Mouse (Mus musculus) intestine, embryonic 14.5 days (tissue): Measurements from ENCODE around the gene Map3k14. TPM values are rescaled to one million over a fixed set of nuclear protein-coding genes. Genes with fewer than 3 reads are reported as not detected.

Experiments
- ATAC-seq: fragments of 200-750 bp; cut with Nextera tagmentation; replicated peaks from 2 replicates; pipeline ENCODE4 v1.8.0; 2017; ENCODE audit warnings: low read depth, moderate number of reproducible peaks, moderate TSS enrichment, moderate library complexity; ENCODE audit not compliant: low FRiP score, low TSS enrichment
- DNase-seq: peaks from one replicate; pipeline ENCODE4 v3.0.0-alpha.2; 2018; ENCODE audit warnings: low spot score
- H3K27ac ChIP-seq: fragments of 300-500 bp; sonication (generic); 2 replicates; pipeline ENCODE4 v1.5.1; 2014; ENCODE audit warnings: low read depth, mild to moderate bottlenecking, control low read depth
- H3K27me3 ChIP-seq: fragments of 300-500 bp; sonication (generic); replicated peaks from 2 replicates; pipeline ENCODE4 v1.6.1; 2014; ENCODE audit warnings: low read length, control low read depth; ENCODE audit not compliant: control insufficient read depth, insufficient read depth
- H3K36me3 ChIP-seq: fragments of 300-500 bp; sonication (generic); 2 replicates; pipeline ENCODE4 v1.6.1; 2014; ENCODE audit warnings: low read length, control low read depth; ENCODE audit not compliant: control insufficient read depth, insufficient read depth
- H3K4me1 ChIP-seq: fragments of 300-500 bp; sonication (generic); replicated peaks from 2 replicates; pipeline ENCODE4 v1.6.1; 2014; ENCODE audit warnings: low read length, control low read depth, mixed read lengths; ENCODE audit not compliant: control insufficient read depth, insufficient read depth
- H3K4me2 ChIP-seq: fragments of 300-500 bp; sonication (generic); 2 replicates; pipeline ENCODE4 v1.6.1; 2014; ENCODE audit warnings: low read length
- H3K4me3 ChIP-seq: fragments of 300-500 bp; sonication (generic); 2 replicates; pipeline ENCODE4 v1.5.1; 2014; ENCODE audit warnings: low read depth, low read length, control low read depth, mixed read lengths
- H3K9ac ChIP-seq: fragments of 300-500 bp; sonication (generic); 2 replicates; pipeline ENCODE4 v1.6.1; 2014; ENCODE audit warnings: mild to moderate bottlenecking, low read length
- H3K9me3 ChIP-seq: fragments of 300-500 bp; sonication (generic); 2 replicates; pipeline ENCODE4 v1.6.1; 2016; ENCODE audit warnings: low read length, control low read depth; ENCODE audit not compliant: control insufficient read depth
- WGBS: fragments of 180-500 bp; shearing (Covaris S2); extraction: QIAGEN DNeasy Blood & Tissue Kit; methylation state at CpG from one replicate; pipeline ENCODE4 v1.1.7; 2014; 5-methylcytosine and 5-hydroxymethylcytosine counted together
- polyA plus RNA-seq: library from polyadenylated mRNA; unstranded; fragments of >200 nt; fragmentation: Nextera tagmentation; extraction: Ambion mirVana; gene quantifications from 2 replicates; pipeline ENCODE4 v1.2.1, GENCODE M21; 2014

Map3k14 gene
- polyA plus RNA-seq: 3.7 and 3.9 TPM in 2 replicates

DNA sequence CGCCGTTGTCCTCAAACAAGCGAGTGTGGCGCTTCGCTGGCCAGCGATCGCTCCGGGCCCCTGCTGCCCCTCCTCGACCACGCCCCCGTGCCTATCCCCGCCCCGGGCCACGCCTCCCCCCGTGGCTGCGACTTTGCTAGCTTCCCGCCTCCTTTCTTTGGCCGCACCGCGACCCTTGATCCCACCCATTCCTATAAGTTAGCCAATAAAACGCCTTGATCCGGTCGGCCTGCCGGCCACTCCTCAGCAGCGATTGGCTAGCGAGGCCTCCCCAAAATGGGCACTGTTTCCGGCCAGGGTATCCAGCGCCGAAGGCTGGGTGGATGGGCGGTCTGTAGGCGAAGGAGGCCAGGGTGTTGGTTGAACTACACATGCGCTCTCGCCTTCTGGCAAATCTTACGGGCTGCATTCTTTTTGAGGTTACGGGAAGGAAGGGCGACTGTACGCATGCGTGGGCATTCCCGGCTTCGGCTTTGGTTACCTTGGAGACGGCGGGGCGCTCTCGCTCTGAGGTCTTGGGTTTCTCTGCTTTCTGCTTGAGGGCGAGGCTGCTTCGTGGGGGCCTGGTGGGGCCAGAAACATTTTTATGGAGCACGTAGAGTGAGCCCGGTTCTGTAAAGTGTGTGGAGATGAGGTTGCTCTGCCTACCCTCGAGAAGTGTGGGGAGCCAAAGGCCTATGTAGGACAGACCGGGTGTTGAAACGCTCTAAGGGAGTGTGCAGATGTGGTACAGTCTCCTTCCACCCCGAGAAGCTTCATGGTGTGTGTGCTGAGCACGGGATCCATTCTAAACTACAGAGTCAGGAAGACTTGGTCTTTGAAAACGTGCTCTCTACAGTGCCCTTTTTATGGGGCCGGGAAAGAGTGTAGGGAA, at the start of gene Map3k14:
TSS of gene Map3k14 (minus strand) at position 127 of the 874 bp plus-strand sequence.
- DNase-seq: peak; percentile 100
- peak within 1 kb of the TSS; percentile 81 for H3K4me2 ChIP-seq
- H3K9me3 ChIP-seq: no peaks in the 10 kb centered on the region
- peak within 1 kb of the TSS; percentile 70 for H3K9ac ChIP-seq
- H3K4me1 ChIP-seq: peaks cover 36% of the 10 kb centered on the region
- no peaks in the 10 kb centered on the region for H3K27me3 ChIP-seq
- peak within 1 kb of the TSS; percentile 70 for H3K4me3 ChIP-seq
- peak within 1 kb of the TSS; percentile 81 for H3K27ac ChIP-seq
- under 1% methylated on average over 55 of the region's 55 CpGs for WGBS
- H3K36me3 ChIP-seq: no peaks in the 10 kb centered on the region
- ATAC-seq: peak; percentile 99

DNA sequence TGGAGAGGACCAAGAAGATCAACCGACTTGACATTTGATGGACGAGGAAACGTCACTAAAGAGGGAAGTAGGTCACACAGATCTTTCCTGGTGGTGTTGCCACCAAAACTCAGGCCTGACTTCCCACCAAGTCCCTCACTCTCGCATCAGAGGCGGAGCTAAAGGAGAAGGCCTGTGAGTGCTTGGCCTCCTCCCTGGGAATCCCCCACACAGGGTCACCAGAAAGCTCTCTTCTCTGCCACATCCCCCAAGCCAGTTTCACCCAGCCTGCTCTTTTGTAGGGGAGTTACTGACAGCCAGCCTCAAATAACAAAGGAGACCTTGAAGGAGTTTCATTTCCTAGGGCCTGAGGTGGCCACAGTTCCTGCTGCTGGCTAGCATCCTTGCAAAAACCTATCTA, 48.1 kb upstream of the Map3k14 start:
- Histone ChIP-seq H3K4me3 (no peak overlapping the region), H3K36me3 (no peaks in the 10 kb centered on the region), H3K4me2 (no peak overlapping the region), H3K9me3 (no peaks in the 10 kb centered on the region), H3K27me3 (no peaks in the 10 kb centered on the region), H3K4me1 (peaks cover 5% of the 10 kb centered on the region; the same call in 1 of the 2 replicates), H3K27ac (no peak overlapping the region), H3K9ac (no peak overlapping the region)
- ATAC-seq (no peak), DNase-seq (no peak)
- WGBS: 80% methylated on average over 5 of the region's 5 CpGs

DNA sequence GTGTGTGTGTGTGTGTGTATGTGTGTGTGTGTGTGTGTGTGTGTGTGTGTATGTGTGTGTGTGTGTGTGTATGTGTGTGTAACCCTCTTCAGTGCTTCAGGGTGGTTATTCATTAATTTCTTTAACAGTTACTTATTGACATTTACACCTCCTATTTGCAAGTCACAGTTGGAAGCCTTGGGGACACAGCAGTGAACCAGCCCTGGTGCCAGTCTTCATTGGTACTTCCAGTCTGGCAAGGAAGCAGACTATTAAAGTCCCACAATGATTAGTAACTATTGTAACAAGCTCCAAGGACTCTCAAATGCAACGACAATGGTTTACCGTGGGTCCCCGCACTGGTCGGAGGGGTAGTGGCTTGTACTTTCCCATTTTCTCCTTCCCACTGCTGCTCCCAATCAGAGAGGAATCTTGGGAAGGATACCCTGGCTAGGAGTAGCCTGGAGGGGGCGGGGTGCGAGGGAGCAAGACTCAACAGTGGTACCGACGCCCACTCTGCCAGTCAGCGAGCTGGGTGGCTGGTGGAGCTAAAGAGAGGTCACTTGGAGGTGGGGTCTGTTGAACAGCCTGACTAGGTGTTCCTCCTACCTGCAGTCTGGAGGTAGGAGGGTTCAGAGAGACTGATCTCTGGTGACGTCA, 47.6 kb upstream of the Map3k14 start:
- 63% methylated on average over 10 of the region's 10 CpGs for WGBS
- ATAC-seq (no peak), DNase-seq (no peak)
- H3K9ac ChIP-seq: no peak overlapping the region
- H3K9me3 ChIP-seq: no peaks in the 10 kb centered on the region
- H3K27me3 ChIP-seq: no peaks in the 10 kb centered on the region
- no peak overlapping the region for H3K27ac ChIP-seq
- no peak overlapping the region for H3K4me3 ChIP-seq
- H3K4me1 ChIP-seq: peaks cover 5% of the 10 kb centered on the region; the same call in 1 of the 2 replicates
- H3K4me2 ChIP-seq: no peak overlapping the region
- no peaks in the 10 kb centered on the region for H3K36me3 ChIP-seq

DNA sequence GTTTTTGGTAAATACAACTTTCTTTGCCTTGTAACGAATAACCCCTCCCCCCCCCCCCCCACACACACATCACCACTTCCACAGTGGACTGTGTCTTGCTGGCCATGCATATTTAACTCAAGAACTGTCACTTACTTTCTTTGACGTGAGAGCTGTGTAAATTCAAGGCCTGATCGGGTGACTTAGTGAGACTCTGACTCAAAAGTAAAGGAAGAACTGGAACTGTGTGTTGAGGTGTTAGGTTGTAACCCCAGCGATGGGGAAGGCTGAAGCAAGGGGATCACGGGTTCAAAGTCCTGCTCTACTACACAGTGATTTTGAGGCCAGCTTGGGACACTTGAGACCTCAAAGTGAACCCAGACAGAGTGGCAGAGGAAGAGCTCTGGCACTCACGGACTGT, 46.3 kb upstream of the Map3k14 start:
- H3K36me3 ChIP-seq: no peaks in the 10 kb centered on the region
- no peak overlapping the region for H3K27ac ChIP-seq
- H3K4me2 ChIP-seq: no peak overlapping the region
- no peaks in the 10 kb centered on the region for H3K9me3 ChIP-seq
- H3K9ac ChIP-seq: no peak overlapping the region
- DNase-seq: no peak
- H3K4me3 ChIP-seq: no peak overlapping the region
- H3K4me1 ChIP-seq: peaks cover 5% of the 10 kb centered on the region; the same call in 1 of the 2 replicates
- no peak for ATAC-seq
- H3K27me3 ChIP-seq: no peaks in the 10 kb centered on the region
- WGBS: 80% methylated on average over 6 of the region's 6 CpGs

DNA sequence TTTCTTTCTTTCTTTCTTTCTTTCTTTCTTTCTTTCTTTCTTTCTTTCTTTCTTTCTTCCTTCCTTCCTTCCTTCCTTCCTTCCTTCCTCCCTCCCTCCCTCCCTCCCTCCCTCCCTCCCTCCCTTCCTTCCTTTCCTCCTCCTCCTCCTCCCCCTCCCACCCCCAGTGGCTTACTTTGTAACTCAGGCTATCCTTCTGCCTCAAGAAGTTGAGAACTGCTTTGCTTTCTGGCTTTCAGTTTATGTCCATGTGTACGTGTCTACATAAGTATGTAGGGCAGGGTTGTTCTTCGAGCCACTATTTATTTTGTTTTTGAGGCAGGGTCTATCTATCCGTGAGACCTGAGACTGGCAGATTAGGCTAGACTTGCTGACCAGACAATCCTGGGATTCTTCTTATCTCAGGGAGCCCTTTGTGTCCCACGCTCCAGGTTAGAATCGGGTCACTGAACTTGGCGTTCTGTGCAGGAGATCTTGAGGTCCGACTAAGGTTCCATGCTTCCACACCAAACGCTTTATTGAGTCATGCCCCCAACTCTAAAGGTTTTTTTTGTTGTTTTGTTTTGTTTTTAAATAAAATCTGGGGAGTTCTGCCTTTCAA, 45.5 kb upstream of the Map3k14 start:
- Histone ChIP-seq H3K27ac (no peak overlapping the region), H3K4me1 (peaks cover 5% of the 10 kb centered on the region; the same call in 1 of the 2 replicates), H3K9ac (no peak overlapping the region), H3K9me3 (no peaks in the 10 kb centered on the region), H3K27me3 (no peaks in the 10 kb centered on the region), H3K36me3 (no peaks in the 10 kb centered on the region), H3K4me2 (no peak overlapping the region), H3K4me3 (no peak overlapping the region)
- 59% methylated on average over 8 of the region's 8 CpGs for WGBS
- DNase-seq (no peak), ATAC-seq (no peak)

DNA sequence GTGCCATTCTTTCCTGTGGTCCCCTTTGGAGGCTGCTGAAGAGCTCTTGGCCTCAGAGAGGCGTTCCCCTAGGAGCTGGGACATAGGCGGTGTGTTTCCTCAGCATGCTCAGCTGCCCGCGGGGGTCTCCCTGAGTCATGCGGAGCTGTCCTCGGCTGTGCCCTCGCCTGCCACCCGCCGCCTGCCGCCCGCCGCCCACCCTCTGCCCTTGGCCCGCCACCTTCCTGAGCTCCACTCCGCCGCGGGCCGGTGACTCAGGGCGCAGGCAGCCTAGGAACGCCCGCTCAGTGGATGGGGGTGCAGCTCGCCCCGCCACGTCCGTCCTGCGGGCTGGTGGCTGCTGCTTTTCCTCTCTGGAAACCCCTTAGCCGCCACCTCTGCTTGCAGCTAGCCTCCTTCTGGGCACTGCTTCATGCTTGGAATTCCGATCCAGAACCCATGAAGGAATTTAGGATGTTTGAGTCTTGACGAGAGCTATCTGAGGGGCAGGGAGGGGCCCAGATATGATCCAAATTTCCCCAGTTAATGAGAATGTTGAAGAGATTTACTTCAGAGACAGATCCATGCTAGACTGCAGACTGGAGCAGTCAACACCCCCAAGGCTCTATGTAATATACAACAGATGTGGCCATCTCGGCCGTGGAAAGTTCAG, 44.8 kb upstream of the Map3k14 start:
- peak; percentile 81 for DNase-seq
- no peaks in the 10 kb centered on the region for H3K27me3 ChIP-seq
- WGBS: 2% methylated on average over 29 of the region's 30 CpGs
- no peak overlapping the region; the same call in none of the 2 replicates for H3K27ac ChIP-seq
- peak overlapping the region; percentile 70 for H3K4me2 ChIP-seq
- no peaks in the 10 kb centered on the region for H3K9me3 ChIP-seq
- H3K36me3 ChIP-seq: no peaks in the 10 kb centered on the region
- peak overlapping the region; percentile 6 for H3K9ac ChIP-seq
- H3K4me3 ChIP-seq: peak overlapping the region; percentile 23; the same call in 1 of the 2 replicates
- ATAC-seq: no peak
- H3K4me1 ChIP-seq: peaks cover 5% of the 10 kb centered on the region; the same call in 1 of the 2 replicates

DNA sequence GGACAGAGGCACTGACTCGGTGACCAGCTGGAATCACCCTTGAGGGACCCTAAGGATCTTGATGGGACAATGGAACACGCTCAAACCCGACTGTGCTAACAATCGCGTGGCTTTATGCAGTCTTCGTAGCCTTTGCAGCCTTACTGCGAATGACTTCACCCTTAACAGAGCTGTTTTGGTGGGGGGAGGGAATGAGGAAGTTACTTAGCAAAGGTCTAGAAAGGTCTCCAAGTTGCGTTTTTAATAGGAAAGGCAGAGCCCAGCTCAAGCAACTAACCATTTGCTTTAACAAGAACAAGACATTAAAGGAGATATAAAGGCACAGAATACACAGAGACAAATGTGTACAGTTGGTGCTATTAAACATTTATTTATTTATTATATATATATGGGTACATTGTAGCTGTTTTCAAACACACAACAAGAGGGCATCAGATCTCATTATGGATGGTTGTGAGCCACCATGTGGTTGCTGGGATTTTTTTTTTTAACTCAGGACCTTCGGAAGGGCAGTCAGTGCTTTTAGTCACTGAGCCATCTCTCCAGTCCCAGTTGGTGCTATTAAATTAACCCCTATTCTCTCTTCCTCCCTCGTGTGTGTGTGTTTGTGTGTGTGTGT, 42.8 kb upstream of the Map3k14 start:
- H3K4me3 ChIP-seq: no peak overlapping the region
- no peak overlapping the region for H3K9ac ChIP-seq
- ATAC-seq (no peak), DNase-seq (no peak)
- WGBS: 70% methylated on average over 10 of the region's 10 CpGs
- no peaks in the 10 kb centered on the region for H3K36me3 ChIP-seq
- no peaks in the 10 kb centered on the region for H3K27me3 ChIP-seq
- H3K4me2 ChIP-seq: no peak overlapping the region
- peaks cover 5% of the 10 kb centered on the region; the same call in 1 of the 2 replicates for H3K4me1 ChIP-seq
- H3K27ac ChIP-seq: no peak overlapping the region
- no peaks in the 10 kb centered on the region for H3K9me3 ChIP-seq

DNA sequence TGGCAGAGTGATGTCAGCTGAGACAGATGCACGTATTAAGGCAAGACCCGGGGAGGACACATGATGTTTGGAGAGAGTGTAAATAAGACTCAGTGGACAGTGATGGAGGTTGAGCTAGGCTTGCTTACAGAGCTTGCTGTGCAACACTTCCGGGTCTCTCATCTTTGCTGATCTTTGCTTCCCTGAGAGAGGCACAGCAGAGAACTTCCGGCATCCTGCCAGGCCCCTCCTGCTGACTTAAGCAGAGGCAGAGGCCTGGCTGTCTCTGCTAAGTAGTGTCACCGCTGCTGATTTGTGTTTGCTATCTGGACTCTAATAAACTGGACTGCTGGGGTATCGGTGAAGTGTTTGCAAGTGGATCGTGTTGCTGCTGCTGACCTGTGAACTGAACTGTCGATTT, 40.6 kb upstream of the Map3k14 start:
- DNase-seq (no peak), ATAC-seq (no peak)
- no peaks in the 10 kb centered on the region for H3K36me3 ChIP-seq
- no peak overlapping the region for H3K4me2 ChIP-seq
- H3K9me3 ChIP-seq: no peaks in the 10 kb centered on the region
- WGBS: 42% methylated on average over 8 of the region's 8 CpGs
- H3K4me3 ChIP-seq: no peak overlapping the region
- H3K9ac ChIP-seq: no peak overlapping the region
- 0 out of 2 replicates have a peak, but pooled peaks cover 5% of the 10 kb centered on the region for H3K4me1 ChIP-seq
- no peaks in the 10 kb centered on the region for H3K27me3 ChIP-seq
- H3K27ac ChIP-seq: no peak overlapping the region
